Mouse (Mus musculus) erythroblast, embryonic 14.5 days (primary cell): Measurements from ENCODE around the gene Herpud2.

Source experiments
- GATA1 ChIP-seq: IDR thresholded peaks from 2 replicates; pipeline ENCODE4 v1.6.1; 2012; ENCODE audit warnings: low read length, inconsistent platforms, mixed read lengths
- TAL1 ChIP-seq: IDR thresholded peaks from 3 replicates; pipeline ENCODE4 v1.6.1; 2012; ENCODE audit warnings: low read length, inconsistent platforms, mixed read lengths

DNA sequence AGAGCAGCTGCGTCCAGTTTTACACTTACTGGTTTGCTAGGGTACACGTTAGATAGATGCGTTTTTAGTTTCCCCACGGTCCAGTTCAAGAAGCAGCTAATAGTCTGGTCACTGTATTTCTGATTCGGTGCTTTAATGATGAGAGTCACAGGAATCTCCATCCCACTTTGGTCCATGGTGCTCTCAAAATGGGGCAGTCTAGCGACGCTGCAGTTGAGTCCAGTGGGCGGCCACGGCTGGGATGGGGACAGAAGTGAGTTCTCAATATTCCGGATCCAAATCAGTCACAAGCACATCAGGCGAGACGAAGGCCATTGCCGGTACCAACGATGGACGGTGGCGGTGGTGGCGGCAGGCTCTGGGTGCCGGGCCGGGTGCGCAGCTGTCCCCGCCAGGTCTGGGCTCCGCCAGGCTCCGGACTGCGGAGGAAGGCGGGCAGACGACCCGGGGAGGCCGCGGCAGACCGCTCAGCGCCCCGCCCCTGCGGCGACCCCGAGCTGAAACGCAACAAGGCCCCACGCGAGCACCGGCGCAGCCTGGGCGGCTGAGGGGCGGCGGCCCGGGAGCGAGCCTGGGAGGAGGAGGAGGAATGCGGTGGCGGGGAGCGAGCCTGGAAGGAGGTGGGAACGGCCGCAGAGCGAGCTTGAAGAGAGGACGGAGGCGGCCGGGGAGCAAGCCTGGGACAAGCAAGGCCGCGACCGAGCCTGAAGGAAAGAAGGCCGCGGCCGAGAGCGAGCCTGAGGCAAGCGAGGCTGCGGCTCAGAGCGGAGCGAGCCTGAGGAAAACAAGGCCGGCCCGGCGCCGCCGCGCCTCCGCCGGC is 619 bp downstream of the Herpud2 start:
- no peak for TF ChIP-seq GATA1
- TF ChIP-seq TAL1, result no peak
